Mouse (Mus musculus) embryonic stem cell, embryonic (primary cell): ENCODE data around the gene Gm28047.

Source experiments
- CTCF ChIA-PET, 4 experiments: fragments of 300-600 bp in 2 of 4; fragments of 350-600 bp in 2 of 4; sonication (Branson Sonifier 250); formaldehyde crosslinking; loops; one replicate each; lab custom pipeline; 2022; ENCODE audit warnings: inconsistent platforms in 2 of 4; lab: Charles Lee
- POLR2A ChIA-PET, 4 experiments: fragments of 300-600 bp in 2 of 4; fragments of 350-600 bp in 2 of 4; sonication (Branson Sonifier 250); formaldehyde crosslinking; loops; one replicate each; lab custom pipeline; 2022; ENCODE audit warnings: antibody characterized with exemption in 4 of 4, inconsistent platforms in 1 of 4; lab: Charles Lee

The Gm28047 gene

GRCm38 (mm10) chr15:102506864-102507263, 118.0 kb downstream of the Gm28047 start:
- ChIA-PET CTCF (interaction anchor here in 2 of 4 experiments (0.6 to 0.7 kb wide), 2 partner anchors 39 to 406 kb away, joined by 3 to 8 read pairs; no protein-coding TSS in a partner anchor), POLR2A (interaction anchor here (0.6 to 21.1 kb wide), 26 partner anchors 8 to 227 kb away, joined by 3 to 296 read pairs (median 4); partner anchors contain the start of genes Tarbp2 (in 3 of the 4), Map3k12 (in 1 of the 4), Npff (in 1 of the 4) and Pcbp2 (in 1 of the 4))

- ChIA-PET POLR2A (interaction anchor here in 3 of 4 experiments (0.6 to 21.1 kb wide), 16 partner anchors 12 to 227 kb away, joined by 3 to 518 read pairs (median 8); partner anchors contain the start of genes Tarbp2 (in 2 of the 3), Map3k12 (in 1 of the 3) and Npff (in 1 of the 3)), CTCF (interaction anchor here in 2 of 4 experiments (0.6 to 0.7 kb wide), 2 partner anchors 39 to 406 kb away, joined by 3 to 8 read pairs; no protein-coding TSS in a partner anchor)
Observed at GRCm38 (mm10) chr15:102506464-102506830, 118.4 kb downstream of the Gm28047 start.

- CTCF ChIA-PET, result interaction anchor here in 1 of 4 experiments (1.0 kb wide), 1 partner anchor 124 kb away, joined by 3 read pairs; no protein-coding TSS in a partner anchor
Observed at GRCm38 (mm10) chr15:102505770-102506463, 119.0 kb downstream of the Gm28047 start.

GRCm38 (mm10) chr15:102505073-102505769, 119.6 kb downstream of the Gm28047 start:
- CTCF ChIA-PET, result interaction anchor here in 2 of 4 experiments (0.5 to 1.0 kb wide), 2 partner anchors 11 to 124 kb away, joined by 3 to 4 read pairs; no protein-coding TSS in a partner anchor
- POLR2A ChIA-PET, result interaction anchor here in 3 of 4 experiments (0.5 to 21.1 kb wide), 20 partner anchors 9 to 719 kb away, joined by 3 to 518 read pairs (median 4); partner anchors contain the start of genes Tarbp2 (in 3 of the 3), Map3k12 (in 2 of the 3), Aaas (in 1 of the 3) and Npff (in 1 of the 3)

More at GRCm38 (mm10) chr15:102505770-102506463, 119.0 kb downstream of the Gm28047 start:
- POLR2A ChIA-PET, result interaction anchor here in 3 of 4 experiments (0.6 to 21.1 kb wide), 18 partner anchors 10 to 135 kb away, joined by 3 to 518 read pairs (median 6); partner anchors contain the start of genes Tarbp2 (in 3 of the 3), Map3k12 (in 2 of the 3) and Npff (in 1 of the 3)

GRCm38 (mm10) chr15:102503924-102504782, 120.7 kb downstream of the Gm28047 start:
- POLR2A ChIA-PET, result interaction anchor here (0.6 to 21.1 kb wide), 18 partner anchors 8 to 199 kb away, joined by 3 to 518 read pairs (median 5); partner anchors contain the start of genes Tarbp2 (in 3 of the 4), Map3k12 (in 2 of the 4), Aaas (in 1 of the 4) and Npff (in 1 of the 4)
- CTCF ChIA-PET, result interaction anchor here in 1 of 4 experiments (0.5 kb wide), 1 partner anchor 22 kb away, joined by 3 read pairs; no protein-coding TSS in a partner anchor

GRCm38 (mm10) chr15:102503447-102503846, 121.4 kb downstream of the Gm28047 start, which contains the start of gene Gm10337:
Gm10337 (plus strand) TSS chr15:102503722.
- CTCF ChIA-PET, result no interaction called here
- POLR2A ChIA-PET, result interaction anchor here in 2 of 4 experiments (0.8 to 21.1 kb wide), 13 partner anchors 9 to 98 kb away, joined by 3 to 518 read pairs (median 7); partner anchors contain the start of genes Map3k12 (in 2 of the 2), Pcbp2 (in 2 of the 2), Tarbp2 (in 2 of the 2) and Npff (in 1 of the 2)

GRCm38 (mm10) chr15:102502254-102502840, 122.5 kb downstream of the Gm28047 start:
- POLR2A ChIA-PET, result interaction anchor here (0.5 to 21.1 kb wide), 22 partner anchors 7 to 188 kb away, joined by 3 to 518 read pairs (median 10); partner anchors contain the start of genes Tarbp2 (in 3 of the 4), Map3k12 (in 2 of the 4), Pcbp2 (in 2 of the 4) and Npff (in 1 of the 4)
- CTCF ChIA-PET, result no interaction called here

- POLR2A ChIA-PET, result interaction anchor here (0.5 to 21.1 kb wide), 35 partner anchors 8 to 194 kb away, joined by 3 to 518 read pairs (median 5); partner anchors contain the start of genes Tarbp2 (in 3 of the 4), Map3k12 (in 2 of the 4), Pcbp2 (in 2 of the 4) and Sp1 (in 2 of the 4)
- CTCF ChIA-PET, result interaction anchor here in 1 of 4 experiments (0.6 kb wide), 1 partner anchor 9 kb away, joined by 4 read pairs; no protein-coding TSS in a partner anchor
Observed at GRCm38 (mm10) chr15:102501084-102501814, 123.6 kb downstream of the Gm28047 start.

- ChIA-PET CTCF (interaction anchor here in 1 of 4 experiments (0.5 to 0.6 kb wide), 2 partner anchors 119 to 285 kb away, joined by 3 to 8 read pairs; no protein-coding TSS in a partner anchor), POLR2A (interaction anchor here (0.6 to 21.1 kb wide), 29 partner anchors 7 to 193 kb away, joined by 3 to 518 read pairs (median 5); partner anchors contain the start of genes Map3k12 (in 2 of the 4), Pcbp2 (in 2 of the 4), Tarbp2 (in 2 of the 4) and Aaas (in 1 of the 4))
Observed at GRCm38 (mm10) chr15:102500479-102500878, 124.4 kb downstream of the Gm28047 start.

GRCm38 (mm10) chr15:102499851-102500250, 125.0 kb downstream of the Gm28047 start:
- ChIA-PET POLR2A (interaction anchor here (0.6 to 21.1 kb wide), 17 partner anchors 6 to 149 kb away, joined by 3 to 518 read pairs (median 21); partner anchors contain the start of genes Map3k12 (in 2 of the 4), Pcbp2 (in 2 of the 4), Tarbp2 (in 2 of the 4) and Aaas (in 1 of the 4)), CTCF (interaction anchor here in 1 of 4 experiments (0.5 to 0.6 kb wide), 2 partner anchors 119 to 284 kb away, joined by 3 to 8 read pairs; no protein-coding TSS in a partner anchor)

GRCm38 (mm10) chr15:102499370-102499769, 125.5 kb downstream of the Gm28047 start:
- ChIA-PET CTCF (no interaction called here), POLR2A (interaction anchor here in 2 of 4 experiments (1.3 to 21.1 kb wide), 11 partner anchors 6 to 29 kb away, joined by 5 to 518 read pairs (median 26); partner anchors contain the start of genes Map3k12 (in 2 of the 2), Pcbp2 (in 2 of the 2), Tarbp2 (in 2 of the 2) and Gm10337 (in 1 of the 2))

GRCm38 (mm10) chr15:102498322-102498721, 126.5 kb downstream of the Gm28047 start:
- CTCF ChIA-PET, result no interaction called here
- POLR2A ChIA-PET, result interaction anchor here (0.6 to 18.7 kb wide), 17 partner anchors 8 to 78 kb away, joined by 3 to 518 read pairs (median 8); partner anchors contain the start of genes Pcbp2 (in 2 of the 4), Tarbp2 (in 2 of the 4), Gm10337 (in 1 of the 4) and Map3k12 (in 1 of the 4)

- POLR2A ChIA-PET, result interaction anchor here in 2 of 4 experiments (1.6 to 18.7 kb wide), 4 partner anchors 8 to 18 kb away, joined by 6 to 518 read pairs (median 129); partner anchors contain the start of genes Pcbp2 (in 2 of the 2) and Gm10337 (in 1 of the 2)
- CTCF ChIA-PET, result no interaction called here
Observed at GRCm38 (mm10) chr15:102487664-102488063, 137.2 kb downstream of the Gm28047 start.

- CTCF ChIA-PET, result interaction anchor here in 3 of 4 experiments (0.6 to 0.9 kb wide), 9 partner anchors 24 to 1255 kb away, joined by 3 to 5 read pairs (median 3); no protein-coding TSS in a partner anchor
- POLR2A ChIA-PET, result interaction anchor here (0.6 to 15.3 kb wide), 46 partner anchors 8 to 1219 kb away, joined by 3 to 518 read pairs (median 4); partner anchors contain the start of genes Pcbp2 (in 3 of the 4), Gm10337 (in 2 of the 4), Map3k12 (in 2 of the 4) and Sp1 (in 2 of the 4)
Observed at GRCm38 (mm10) chr15:102485853-102486252, 139.0 kb downstream of the Gm28047 start.
